Mouse (Mus musculus) small intestine, adult 2 months (tissue): ENCODE data around the gene Tyro3.

Experiments
- CTCF ChIP-seq: fragments of 200-500 bp; IDR thresholded peaks from 2 replicates; pipeline ENCODE4 v1.5.1; 2012; ENCODE audit warnings: low read depth, mild to moderate bottlenecking, control low read depth, inconsistent platforms, low read length, moderate library complexity, mixed read lengths; ENCODE audit not compliant: insufficient replicate concordance, insufficient read length; ENCODE audit errors: extremely low read depth
- POLR2A ChIP-seq: fragments of 200-500 bp; IDR thresholded peaks from 2 replicates; pipeline ENCODE4 v1.6.1; 2012; ENCODE audit warnings: low read depth, mild to moderate bottlenecking, control low read depth, inconsistent platforms, low read length, moderate library complexity

- TF ChIP-seq POLR2A (no peak), CTCF (no peak)
These were observed 3.6 kb downstream of the Tyro3 start for GRCm38 (mm10) chr2:119800876-119801846.
